Mouse (Mus musculus) embryonic facial prominence, embryonic 11.5 days (tissue): Measurements from ENCODE around the gene Lair1. TPM values are rescaled to one million over a fixed set of nuclear protein-coding genes. Genes with fewer than 3 reads are reported as not detected.

Source experiments
- ATAC-seq: fragments of 200-750 bp; cut with Nextera tagmentation; replicated peaks from 2 replicates; pipeline ENCODE4 v1.8.0; 2017; ENCODE audit warnings: low read depth; ENCODE audit not compliant: insufficient number of reproducible peaks, low FRiP score, low TSS enrichment
- DNase-seq: peaks from one replicate; pipeline ENCODE4 v3.0.0-alpha.2; 2015; ENCODE audit warnings: low spot score
- H3K27ac ChIP-seq: fragments of 300-500 bp; sonication (generic); replicated peaks from 2 replicates; pipeline ENCODE4 v1.5.1; 2014; ENCODE audit warnings: mild to moderate bottlenecking, low read depth, low read length, control low read depth
- H3K27me3 ChIP-seq: fragments of 300-500 bp; sonication (generic); 2 replicates; pipeline ENCODE4 v1.6.1; 2014; ENCODE audit warnings: mild to moderate bottlenecking, low read length, moderate library complexity, mixed read lengths; ENCODE audit not compliant: control insufficient read depth, insufficient read depth
- H3K36me3 ChIP-seq: fragments of 300-500 bp; sonication (generic); replicated peaks from 2 replicates; pipeline ENCODE4 v1.6.1; 2014; ENCODE audit warnings: low read depth, mild to moderate bottlenecking, low read length, moderate library complexity, mixed read lengths; ENCODE audit not compliant: control insufficient read depth, insufficient read depth
- H3K4me1 ChIP-seq: fragments of 300-500 bp; sonication (generic); 2 replicates; pipeline ENCODE4 v1.6.1; 2014; ENCODE audit warnings: low read length, mixed read lengths; ENCODE audit not compliant: control insufficient read depth, insufficient read depth
- H3K4me2 ChIP-seq: fragments of 300-500 bp; sonication (generic); 2 replicates; pipeline ENCODE4 v1.6.1; 2014; ENCODE audit warnings: low read depth, mild to moderate bottlenecking, control low read depth, low read length, moderate library complexity
- H3K4me3 ChIP-seq: fragments of 300-500 bp; sonication (generic); 2 replicates; pipeline ENCODE4 v1.5.1; 2014; ENCODE audit warnings: low read depth, low read length, control low read depth
- H3K9ac ChIP-seq: fragments of 300-500 bp; sonication (generic); replicated peaks from 2 replicates; pipeline ENCODE4 v1.6.1; 2014; ENCODE audit warnings: mild to moderate bottlenecking, control low read depth, low read length
- H3K9me3 ChIP-seq: fragments of 300-500 bp; sonication (generic); replicated peaks from 2 replicates; pipeline ENCODE4 v1.6.1; 2016; ENCODE audit warnings: mild to moderate bottlenecking, low read length, inconsistent platforms, mixed read lengths; ENCODE audit not compliant: control insufficient read depth
- WGBS: fragments of 180-500 bp; shearing (Covaris S2); extraction: QIAGEN DNeasy Blood & Tissue Kit; methylation state at CpG from one replicate; pipeline ENCODE4 v1.1.7; 2014; 5-methylcytosine and 5-hydroxymethylcytosine counted together
- polyA plus RNA-seq: library from polyadenylated mRNA; unstranded; fragments of >200 nt; fragmentation: Nextera tagmentation; extraction: Ambion mirVana; gene quantifications from 2 replicates; pipeline ENCODE4 v1.2.1, GENCODE M21; 2014

The Lair1 gene
- polyA plus RNA-seq = 1.0 and 1.5 TPM in 2 replicates

- H3K4me1 ChIP-seq = no peaks in the 10 kb centered on the region
- no peak within 1 kb of the TSS for H3K27ac ChIP-seq
- H3K27me3 ChIP-seq = no peaks in the 10 kb centered on the region
- H3K9me3 ChIP-seq = no peaks in the 10 kb centered on the region
- 65% methylated on average over 2 of the region's 2 CpGs for WGBS
- H3K9ac ChIP-seq = no peak within 1 kb of the TSS
- ATAC-seq (no peak), DNase-seq (no peak)
- H3K4me3 ChIP-seq = no peak within 1 kb of the TSS
- no peak within 1 kb of the TSS for H3K4me2 ChIP-seq
- no peaks in the 10 kb centered on the region for H3K36me3 ChIP-seq
Measured at GRCm38 (mm10) chr7:4063013-4063412, at the start of gene Lair1. Lair1 (minus strand) TSS chr7:4063204.

- Histone ChIP-seq H3K4me3 (no peak overlapping the region), H3K9me3 (no peaks in the 10 kb centered on the region; the same call in 1 of the 2 replicates), H3K27me3 (no peaks in the 10 kb centered on the region), H3K4me2 (no peak overlapping the region), H3K4me1 (no peaks in the 10 kb centered on the region), H3K27ac (no peak overlapping the region), H3K9ac (no peak overlapping the region; the same call in 1 of the 2 replicates), H3K36me3 (no peaks in the 10 kb centered on the region)
- ATAC-seq (no peak), DNase-seq (no peak)
- WGBS = 54% methylated on average over 3 of the region's 3 CpGs
Measured at GRCm38 (mm10) chr7:4111766-4112165, 48.8 kb upstream of the Lair1 start.

- no peaks in the 10 kb centered on the region for H3K4me1 ChIP-seq
- DNase-seq (peak; percentile 73), ATAC-seq (no peak)
- no peak overlapping the region for H3K27ac ChIP-seq
- H3K27me3 ChIP-seq = no peaks in the 10 kb centered on the region
- no peak overlapping the region for H3K4me3 ChIP-seq
- H3K9me3 ChIP-seq = no peaks in the 10 kb centered on the region
- H3K4me2 ChIP-seq = no peak overlapping the region
- H3K9ac ChIP-seq = no peak overlapping the region
- no peaks in the 10 kb centered on the region for H3K36me3 ChIP-seq
- WGBS = 20% methylated on average over 4 of the region's 4 CpGs
Measured at GRCm38 (mm10) chr7:4103411-4103810, 40.4 kb upstream of the Lair1 start.

- WGBS = 84% methylated on average over 5 of the region's 5 CpGs
- H3K9ac ChIP-seq = no peak overlapping the region
Measured at GRCm38 (mm10) chr7:4101144-4101543, 38.1 kb upstream of the Lair1 start.

GRCm38 (mm10) chr7:4098832-4099231 lies 35.8 kb upstream of the Lair1 start:
- DNase-seq (no peak), ATAC-seq (no peak)
- H3K4me1 ChIP-seq = no peaks in the 10 kb centered on the region
- H3K9ac ChIP-seq = no peak overlapping the region
- H3K27me3 ChIP-seq = no peaks in the 10 kb centered on the region
- WGBS = 81% methylated on average over 2 of the region's 2 CpGs
- H3K9me3 ChIP-seq = no peaks in the 10 kb centered on the region
- H3K36me3 ChIP-seq = no peaks in the 10 kb centered on the region
- H3K27ac ChIP-seq = no peak overlapping the region
- H3K4me3 ChIP-seq = no peak overlapping the region
- no peak overlapping the region for H3K4me2 ChIP-seq

More at GRCm38 (mm10) chr7:4101144-4101543, 38.1 kb upstream of the Lair1 start:
- DNase-seq (no peak), ATAC-seq (no peak)
- no peaks in the 10 kb centered on the region for H3K27me3 ChIP-seq
- H3K4me3 ChIP-seq = no peak overlapping the region
- H3K4me1 ChIP-seq = no peaks in the 10 kb centered on the region
- H3K4me2 ChIP-seq = no peak overlapping the region
- H3K36me3 ChIP-seq = no peaks in the 10 kb centered on the region
- no peaks in the 10 kb centered on the region for H3K9me3 ChIP-seq
- H3K27ac ChIP-seq = no peak overlapping the region

GRCm38 (mm10) chr7:4098301-4098700 lies 35.3 kb upstream of the Lair1 start:
- Histone ChIP-seq H3K36me3 (no peaks in the 10 kb centered on the region), H3K27me3 (no peaks in the 10 kb centered on the region), H3K4me2 (no peak overlapping the region), H3K27ac (no peak overlapping the region), H3K4me1 (no peaks in the 10 kb centered on the region), H3K4me3 (no peak overlapping the region), H3K9ac (no peak overlapping the region), H3K9me3 (no peaks in the 10 kb centered on the region)
- DNase-seq (no peak), ATAC-seq (no peak)
- WGBS = 76% methylated on average over 2 of the region's 2 CpGs

- no peak overlapping the region for H3K27ac ChIP-seq
- no peak overlapping the region for H3K4me3 ChIP-seq
- ATAC-seq (no peak), DNase-seq (no peak)
- no peaks in the 10 kb centered on the region for H3K4me1 ChIP-seq
- H3K4me2 ChIP-seq = no peak overlapping the region
- H3K27me3 ChIP-seq = no peaks in the 10 kb centered on the region
- no peaks in the 10 kb centered on the region for H3K36me3 ChIP-seq
- no peak overlapping the region for H3K9ac ChIP-seq
- 36% methylated on average over 8 of the region's 8 CpGs for WGBS
- H3K9me3 ChIP-seq = no peaks in the 10 kb centered on the region
Measured at GRCm38 (mm10) chr7:4091170-4091569, 28.2 kb upstream of the Lair1 start.

- no peak overlapping the region for H3K27ac ChIP-seq
- 87% methylated on average over 2 of the region's 2 CpGs for WGBS
- H3K9ac ChIP-seq = no peak overlapping the region
- H3K4me2 ChIP-seq = no peak overlapping the region
- no peak for ATAC-seq
- no peak for DNase-seq
- H3K9me3 ChIP-seq = no peaks in the 10 kb centered on the region
- H3K27me3 ChIP-seq = no peaks in the 10 kb centered on the region
- H3K4me1 ChIP-seq = no peaks in the 10 kb centered on the region
- no peaks in the 10 kb centered on the region for H3K36me3 ChIP-seq
- no peak overlapping the region for H3K4me3 ChIP-seq
Measured at GRCm38 (mm10) chr7:4088679-4089078, 25.7 kb upstream of the Lair1 start.
